Mouse (Mus musculus) embryonic fibroblast, embryonic 13.5 days (primary cell): Measurements from ENCODE around the gene Iqschfp. TPM values are rescaled to one million over a fixed set of nuclear protein-coding genes. Genes with fewer than 3 reads are reported as not detected.

ENCODE experiments used
- H3K27ac ChIP-seq: 2 replicates; pipeline ENCODE4 v1.5.1; 2012; ENCODE audit warnings: low read length, control low read depth, inconsistent platforms; ENCODE audit not compliant: insufficient read depth
- H3K4me1 ChIP-seq: 2 replicates; pipeline ENCODE4 v1.6.1; 2011; ENCODE audit warnings: low read length; ENCODE audit not compliant: control insufficient read depth, insufficient read depth
- H3K4me3 ChIP-seq: 2 replicates; pipeline ENCODE4 v1.5.1; 2011; ENCODE audit warnings: mild to moderate bottlenecking, control low read depth, low read length; ENCODE audit not compliant: insufficient read depth
- CTCF ChIP-seq: IDR thresholded peaks from 2 replicates; pipeline ENCODE4 v1.5.1; 2011; ENCODE audit warnings: mild to moderate bottlenecking, control low read depth, low read length, moderate library complexity, borderline replicate concordance; ENCODE audit not compliant: insufficient read depth
- POLR2A ChIP-seq: IDR thresholded peaks from 2 replicates; pipeline ENCODE4 v1.6.1; 2011; ENCODE audit warnings: low read depth, mild to moderate bottlenecking, control low read depth, low read length, moderate library complexity
- polyA plus RNA-seq: library from polyadenylated mRNA; stranded (reverse); fragments of >200 nt; gene quantifications from 2 replicates; pipeline ENCODE4 v1.2.4, GENCODE M21; 2011; ENCODE audit warnings: low read depth; ENCODE audit not compliant: missing spikeins, insufficient read length

Iqschfp gene
- not detected in 2 replicates for polyA plus RNA-seq

DNA sequence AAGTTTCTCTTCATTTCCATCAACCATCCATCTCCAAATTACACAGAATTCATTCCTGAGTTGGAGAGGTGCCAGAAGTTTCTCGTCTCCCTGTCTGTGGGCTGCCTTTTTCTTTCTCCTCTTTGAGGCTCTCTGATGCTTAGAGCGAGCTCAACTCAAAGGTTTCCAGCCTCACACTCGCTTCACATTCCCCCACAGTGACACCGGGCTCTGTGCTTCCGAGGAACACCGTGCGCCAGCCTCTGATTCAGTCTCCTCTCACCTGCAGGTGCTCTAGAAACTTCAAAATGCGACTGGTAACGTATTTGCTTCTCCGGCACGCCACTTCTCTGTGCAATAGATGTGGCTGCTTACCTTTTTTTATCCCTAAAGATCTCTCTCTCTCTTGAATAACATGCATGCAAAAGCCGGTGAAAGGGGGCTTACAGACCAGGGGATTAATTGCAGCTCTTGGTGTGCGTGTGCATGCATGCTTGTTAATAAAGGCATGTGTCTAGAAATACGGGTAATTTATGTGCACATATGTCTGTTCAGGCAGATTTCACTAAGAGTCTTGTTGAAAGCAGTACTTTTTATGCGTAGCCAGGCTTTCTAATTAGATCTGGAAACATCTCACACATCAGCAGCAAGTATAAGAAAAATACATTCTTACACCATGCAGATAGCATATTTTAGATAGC is at the start of gene Iqschfp, which contains the start of gene Iqcj:
Gene Iqschfp (plus strand): TSS at position 207 of the 680 bp plus-strand sequence.
Gene Iqcj (plus strand): TSS at position 195 of the 680 bp plus-strand sequence.
- TF ChIP-seq POLR2A (no peak), CTCF (no peak)
- Histone ChIP-seq H3K27ac (no peak within 1 kb of the TSS), H3K4me3 (no peak within 1 kb of the TSS), H3K4me1 (no peaks in the 10 kb centered on the region)

DNA sequence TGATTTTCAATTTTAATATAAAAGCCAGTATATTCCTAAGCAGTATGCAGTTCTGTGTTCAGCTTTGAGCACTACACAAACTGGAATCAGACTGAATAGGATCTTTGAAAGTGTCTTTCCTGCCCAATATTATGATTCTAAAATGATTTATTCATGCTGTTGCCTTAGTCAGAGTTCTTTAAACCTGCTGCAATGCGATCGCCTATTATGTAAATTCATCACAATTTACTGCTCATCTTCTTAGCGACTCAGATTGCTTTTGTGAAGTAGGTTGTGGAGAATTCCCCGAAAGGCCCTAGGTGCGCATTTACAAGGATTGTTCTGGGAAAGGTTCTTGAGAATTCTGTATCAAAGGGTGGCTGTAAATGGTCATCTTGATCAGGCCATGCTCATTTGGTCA is 39.6 kb upstream of the Iqschfp start:
- H3K27ac ChIP-seq, result no peak overlapping the region
- H3K4me1 ChIP-seq, result no peaks in the 10 kb centered on the region
- no peak overlapping the region for H3K4me3 ChIP-seq
- TF ChIP-seq POLR2A (no peak), CTCF (no peak)

DNA sequence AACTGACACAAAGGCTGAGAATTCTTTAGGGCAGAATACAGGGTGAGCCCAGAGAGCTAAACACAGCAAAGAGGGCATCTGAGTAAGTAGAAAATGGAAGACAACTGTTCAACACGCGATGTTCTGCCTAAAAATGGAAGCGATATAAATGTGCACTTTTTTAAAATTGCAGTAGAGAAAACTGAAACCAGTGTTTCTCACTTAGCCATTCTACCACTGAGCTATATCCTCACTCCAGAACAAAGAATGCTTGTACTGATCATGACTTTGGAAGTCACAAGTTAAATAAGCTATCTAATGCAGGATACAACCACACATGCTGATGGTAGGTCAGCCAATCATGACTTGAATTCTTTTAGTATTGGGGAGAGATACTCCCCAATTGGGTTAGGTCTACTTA is 30.5 kb upstream of the Iqschfp start:
- Histone ChIP-seq H3K4me3 (no peak overlapping the region), H3K27ac (no peak overlapping the region), H3K4me1 (no peaks in the 10 kb centered on the region)
- no peak for TF ChIP-seq CTCF

DNA sequence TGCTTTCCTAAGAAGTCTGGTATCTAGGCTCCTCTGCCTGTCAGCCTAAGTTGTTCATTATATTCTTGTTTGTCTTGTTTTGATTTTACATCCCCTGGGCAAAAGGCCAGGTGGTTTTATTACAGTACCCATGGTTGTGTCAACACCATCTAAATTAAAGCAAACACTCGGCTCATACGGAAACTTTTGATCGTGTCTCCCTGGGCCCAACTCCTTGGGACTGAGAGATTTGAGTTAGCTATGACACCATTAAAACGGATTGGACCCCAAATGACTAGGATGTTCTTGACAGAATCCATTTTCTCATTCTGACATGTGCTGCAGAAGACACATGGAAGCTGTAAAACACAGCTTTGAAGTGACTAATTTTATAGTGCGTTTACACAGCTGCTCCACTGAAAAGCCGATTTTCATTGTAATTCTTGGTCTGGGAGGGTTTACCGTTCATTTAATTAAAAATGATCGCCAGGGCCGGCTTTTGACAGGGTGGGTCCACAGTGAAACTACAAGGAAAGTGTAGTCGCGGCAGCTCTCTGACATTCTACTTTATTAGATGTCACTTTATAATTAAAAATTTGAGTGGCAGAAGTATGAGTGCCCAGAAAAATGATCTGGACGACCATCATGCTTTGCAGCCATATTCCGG is 24.5 kb upstream of the Iqschfp start:
- H3K4me1 ChIP-seq, result no peaks in the 10 kb centered on the region
- TF ChIP-seq POLR2A (no peak), CTCF (no peak)
- H3K27ac ChIP-seq, result no peak overlapping the region
- H3K4me3 ChIP-seq, result no peak overlapping the region

DNA sequence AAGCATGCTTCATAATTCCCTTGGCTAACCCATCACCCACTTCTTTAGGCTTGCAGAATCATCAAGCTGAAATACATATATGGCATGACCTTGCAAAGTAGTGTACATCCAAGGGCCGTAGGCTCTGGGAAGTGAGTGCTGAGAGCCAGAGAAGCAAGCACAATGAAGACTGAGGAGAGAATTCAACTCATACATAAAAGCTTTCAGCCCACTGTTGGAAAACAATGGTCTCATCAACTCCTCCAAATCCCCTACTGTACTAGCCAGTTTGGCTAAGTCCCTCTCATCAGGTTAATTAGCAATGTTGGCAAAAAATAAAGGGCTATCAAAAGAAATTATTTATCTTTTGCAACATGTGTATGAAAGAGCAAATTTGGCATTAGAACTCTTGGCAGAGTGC is 22.6 kb upstream of the Iqschfp start:
- Histone ChIP-seq H3K27ac (no peak overlapping the region), H3K4me1 (no peaks in the 10 kb centered on the region), H3K4me3 (no peak overlapping the region)
- TF ChIP-seq POLR2A (no peak), CTCF (no peak)

DNA sequence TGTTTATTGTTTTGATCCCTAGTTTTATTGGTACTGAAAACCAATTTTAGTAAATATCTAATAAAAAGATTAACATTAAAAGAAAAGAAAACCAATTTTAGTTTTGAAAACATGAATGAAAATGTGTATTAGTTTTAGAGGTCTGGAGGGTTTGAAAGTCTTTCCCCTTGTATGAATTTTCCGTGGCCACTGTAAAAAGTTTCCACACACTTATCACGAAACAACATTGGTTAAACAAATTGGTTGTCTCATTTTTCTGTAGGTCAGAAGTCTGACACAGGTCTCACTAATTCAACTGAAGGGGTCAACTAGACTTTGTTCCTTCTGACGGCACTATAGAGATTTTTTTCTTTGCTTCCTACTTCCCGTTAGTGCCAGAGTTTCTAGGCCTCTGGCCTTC is 14.8 kb upstream of the Iqschfp start:
- H3K4me1 ChIP-seq, result no peaks in the 10 kb centered on the region
- H3K4me3 ChIP-seq, result no peak overlapping the region
- H3K27ac ChIP-seq, result no peak overlapping the region
- TF ChIP-seq CTCF, result no peak
- no peak for TF ChIP-seq POLR2A

DNA sequence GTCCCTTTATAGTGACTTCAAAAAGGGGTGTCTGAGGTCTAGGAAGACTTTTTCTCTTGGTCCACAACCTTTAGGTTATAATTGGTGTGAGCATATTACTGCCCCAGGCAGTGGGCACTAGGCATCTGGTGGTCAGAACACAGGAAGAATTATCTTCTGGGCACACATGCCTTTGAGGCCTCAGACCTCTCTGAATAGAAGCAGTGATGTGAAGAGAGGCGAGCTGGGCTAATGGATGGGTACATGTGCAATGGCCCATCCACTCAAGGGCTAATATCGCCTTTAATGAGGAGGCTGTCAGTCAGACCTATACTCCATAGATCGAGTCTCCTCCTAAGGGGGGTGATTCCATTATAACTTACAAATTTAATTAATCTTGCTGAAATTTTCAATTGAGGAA is 7.7 kb upstream of the Iqschfp start:
- Histone ChIP-seq H3K4me1 (no peaks in the 10 kb centered on the region), H3K27ac (no peak overlapping the region), H3K4me3 (no peak overlapping the region)
- TF ChIP-seq POLR2A (no peak), CTCF (no peak)

DNA sequence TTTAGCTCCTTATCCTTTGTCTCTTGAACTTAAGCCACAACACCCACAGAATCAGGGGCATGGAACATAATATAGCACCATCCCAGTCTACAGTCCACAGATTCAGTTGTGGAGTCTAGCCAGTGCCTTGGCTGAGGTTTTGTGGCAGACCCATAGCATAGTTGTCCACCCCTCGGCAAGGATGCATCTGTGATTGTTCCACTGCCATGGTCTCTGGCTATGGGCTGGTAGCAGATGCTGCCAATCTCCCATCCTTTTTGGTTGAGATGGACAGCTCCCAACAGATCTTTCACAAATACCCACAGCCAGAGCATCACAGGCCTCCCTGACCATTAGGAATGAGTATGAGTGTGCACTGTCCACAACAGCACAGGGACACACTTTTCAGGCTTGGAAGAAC is 5.9 kb upstream of the Iqschfp start:
- no peaks in the 10 kb centered on the region for H3K4me1 ChIP-seq
- no peak overlapping the region for H3K27ac ChIP-seq
- no peak for TF ChIP-seq CTCF
- no peak for TF ChIP-seq POLR2A
- no peak overlapping the region for H3K4me3 ChIP-seq

DNA sequence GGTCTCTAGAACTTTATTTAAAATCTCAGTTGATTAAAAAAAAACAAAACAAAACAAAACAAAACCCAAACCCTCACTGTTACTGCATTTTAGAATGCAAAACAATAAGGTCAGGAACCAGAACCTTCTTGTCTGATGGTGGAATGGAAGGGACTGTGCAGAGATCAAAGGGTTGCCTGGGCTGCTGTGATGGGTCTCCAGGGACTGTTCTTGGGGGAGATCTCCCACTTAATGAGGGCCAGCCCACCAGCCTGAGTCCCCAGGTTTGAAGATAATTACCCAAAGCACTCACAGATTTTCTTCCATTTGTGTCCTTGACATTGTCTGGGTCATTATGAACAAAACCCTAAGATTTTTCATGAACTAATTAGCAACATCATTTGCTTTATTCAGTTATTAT is 4.8 kb upstream of the Iqschfp start:
- TF ChIP-seq CTCF (no peak), POLR2A (no peak)
- H3K4me1 ChIP-seq, result no peaks in the 10 kb centered on the region
- H3K4me3 ChIP-seq, result no peak overlapping the region
- no peak overlapping the region for H3K27ac ChIP-seq

DNA sequence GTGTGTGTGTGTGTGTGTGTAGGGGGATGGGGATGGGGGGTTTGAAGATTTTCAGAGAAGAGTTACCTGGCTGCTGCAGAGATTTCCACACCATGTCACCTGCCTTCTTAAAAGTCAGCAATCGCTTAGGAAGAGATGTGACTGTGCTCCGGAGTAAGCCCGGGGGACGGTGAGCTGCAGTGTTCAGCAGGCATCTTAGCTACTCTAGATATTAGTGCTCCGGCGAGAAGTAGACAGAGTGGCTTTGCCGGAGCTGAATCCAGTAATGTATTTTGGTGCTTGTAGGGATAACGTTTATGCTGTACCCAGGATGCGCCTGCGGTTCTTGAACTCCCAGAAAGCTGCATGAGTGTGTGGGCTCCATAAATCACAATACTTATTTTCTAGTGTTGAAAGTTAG is 736 bp downstream of the Iqschfp start:
- Histone ChIP-seq H3K4me1 (no peaks in the 10 kb centered on the region), H3K27ac (no peak overlapping the region), H3K4me3 (no peak overlapping the region)
- TF ChIP-seq POLR2A (no peak), CTCF (no peak)
